Mouse (Mus musculus) retina, postnatal 1 day (tissue): Measurements from ENCODE around the gene Fto.

Experiments used
- DNase-seq: peaks from one replicate; pipeline ENCODE4 v3.0.0-alpha.2; 2012

Fto gene

GRCm38 (mm10) chr8:91504360-91504759, 191.0 kb downstream of the Fto start:
- DNase-seq: no peak

- no peak for DNase-seq
These were observed 191.6 kb downstream of the Fto start for GRCm38 (mm10) chr8:91504891-91505290.

- DNase-seq: no peak
These were observed 192.2 kb downstream of the Fto start for GRCm38 (mm10) chr8:91505411-91505954.

- DNase-seq: no peak
These were observed 192.8 kb downstream of the Fto start for GRCm38 (mm10) chr8:91505997-91506672.

GRCm38 (mm10) chr8:91506682-91507257, 193.4 kb downstream of the Fto start:
- no peak for DNase-seq

- DNase-seq: no peak
These were observed 194.4 kb downstream of the Fto start for GRCm38 (mm10) chr8:91507681-91508097.

GRCm38 (mm10) chr8:91508284-91508683, 195.0 kb downstream of the Fto start:
- DNase-seq: peak; percentile 34

GRCm38 (mm10) chr8:91509206-91509899, 196.0 kb downstream of the Fto start:
- peak; percentile 66 for DNase-seq

GRCm38 (mm10) chr8:91509900-91510260, 196.6 kb downstream of the Fto start:
- DNase-seq: peak; percentile 75

- peak; percentile 33 for DNase-seq
These were observed 197.4 kb downstream of the Fto start for GRCm38 (mm10) chr8:91510716-91511115.

- no peak for DNase-seq
These were observed 198.6 kb downstream of the Fto start for GRCm38 (mm10) chr8:91511943-91512342.

GRCm38 (mm10) chr8:91514752-91515478, 201.6 kb downstream of the Fto start:
- DNase-seq: peak; percentile 92

- no peak for DNase-seq
These were observed 203.1 kb downstream of the Fto start for GRCm38 (mm10) chr8:91516422-91516821.

GRCm38 (mm10) chr8:91518085-91518484, 204.8 kb downstream of the Fto start:
- DNase-seq: no peak

GRCm38 (mm10) chr8:91522201-91522600, 208.9 kb downstream of the Fto start:
- no peak for DNase-seq

GRCm38 (mm10) chr8:91524056-91524864, 210.9 kb downstream of the Fto start:
- peak; percentile 58 for DNase-seq

- no peak for DNase-seq
These were observed 211.5 kb downstream of the Fto start for GRCm38 (mm10) chr8:91524865-91525250.

GRCm38 (mm10) chr8:91525342-91525817, 212.1 kb downstream of the Fto start:
- peak; percentile 52 for DNase-seq

GRCm38 (mm10) chr8:91528967-91529366, 215.6 kb downstream of the Fto start:
- DNase-seq: no peak

- no peak for DNase-seq
These were observed 216.4 kb downstream of the Fto start for GRCm38 (mm10) chr8:91529699-91530098.

GRCm38 (mm10) chr8:91530656-91531055, 217.3 kb downstream of the Fto start:
- no peak for DNase-seq

- peak; percentile 83 for DNase-seq
These were observed 218.6 kb downstream of the Fto start for GRCm38 (mm10) chr8:91531971-91532370.
